Mouse (Mus musculus): ENCODE measurements around the gene Cpa1.
A peak's percentile ranks its signal among the peaks of the same experiment; 100 is the strongest.

Cpa1 gene

GRCm38 (mm10) chr6:30638674-30639268 is at the start of gene Cpa1:
Gene Cpa1 (plus strand): TSS chr6:30639218.
- no peak for DNase-seq (ENCODE audit: extremely low spot score)

- DNase-seq (ENCODE audit: extremely low spot score): peak; percentile 44
These were observed 49.2 kb upstream of the Cpa1 start for GRCm38 (mm10) chr6:30589819-30590218.

GRCm38 (mm10) chr6:30591851-30592404 is 47.1 kb upstream of the Cpa1 start:
- peak; percentile 47 for DNase-seq (ENCODE audit: extremely low spot score)

- DNase-seq (ENCODE audit: extremely low spot score): no peak
These were observed 46.5 kb upstream of the Cpa1 start for GRCm38 (mm10) chr6:30592417-30592974.

GRCm38 (mm10) chr6:30594364-30594763 is 44.7 kb upstream of the Cpa1 start:
- DNase-seq (ENCODE audit: extremely low spot score): no peak

- DNase-seq (ENCODE audit: extremely low spot score): no peak
These were observed 42.7 kb upstream of the Cpa1 start for GRCm38 (mm10) chr6:30596230-30596898.

- DNase-seq (ENCODE audit: extremely low spot score): peak; percentile 51
These were observed 39.0 kb upstream of the Cpa1 start for GRCm38 (mm10) chr6:30600033-30600432.

- DNase-seq (ENCODE audit: extremely low spot score): no peak
These were observed 38.0 kb upstream of the Cpa1 start for GRCm38 (mm10) chr6:30600995-30601394.

- no peak for DNase-seq (ENCODE audit: extremely low spot score)
These were observed 34.6 kb upstream of the Cpa1 start for GRCm38 (mm10) chr6:30604342-30604867.

GRCm38 (mm10) chr6:30605111-30605510 is 33.9 kb upstream of the Cpa1 start:
- no peak for DNase-seq (ENCODE audit: extremely low spot score)

- no peak for DNase-seq (ENCODE audit: extremely low spot score)
These were observed 33.3 kb upstream of the Cpa1 start for GRCm38 (mm10) chr6:30605672-30606071.

- no peak for DNase-seq (ENCODE audit: extremely low spot score)
These were observed 28.3 kb upstream of the Cpa1 start, which contains the start of gene Cpa5 for GRCm38 (mm10) chr6:30610710-30611109. Gene Cpa5 (plus strand): TSS chr6:30611010.

GRCm38 (mm10) chr6:30611212-30611611 is 27.8 kb upstream of the Cpa1 start:
- peak; percentile 39 for DNase-seq (ENCODE audit: extremely low spot score)

GRCm38 (mm10) chr6:30614251-30614650 is 24.8 kb upstream of the Cpa1 start:
- DNase-seq (ENCODE audit: extremely low spot score): no peak

- DNase-seq (ENCODE audit: extremely low spot score): no peak
These were observed 23.3 kb upstream of the Cpa1 start for GRCm38 (mm10) chr6:30615741-30616140.

- DNase-seq (ENCODE audit: extremely low spot score): peak; percentile 81
These were observed 22.5 kb upstream of the Cpa1 start for GRCm38 (mm10) chr6:30616491-30616941.

GRCm38 (mm10) chr6:30617020-30617958 is 21.7 kb upstream of the Cpa1 start:
- peak; percentile 93 for DNase-seq (ENCODE audit: extremely low spot score)

- peak; percentile 77 for DNase-seq (ENCODE audit: extremely low spot score)
These were observed 20.9 kb upstream of the Cpa1 start for GRCm38 (mm10) chr6:30617959-30618590.

GRCm38 (mm10) chr6:30618735-30619134 is 20.3 kb upstream of the Cpa1 start:
- DNase-seq (ENCODE audit: extremely low spot score): no peak

GRCm38 (mm10) chr6:30619606-30620005 is 19.4 kb upstream of the Cpa1 start:
- DNase-seq (ENCODE audit: extremely low spot score): no peak

- DNase-seq (ENCODE audit: extremely low spot score): no peak
These were observed 18.4 kb upstream of the Cpa1 start for GRCm38 (mm10) chr6:30620591-30620990.

Measured in embryo, embryonic 9.5 days (tissue).